Mouse (Mus musculus) myocyte (in vitro differentiated cells): ENCODE results near the gene Polm. TPM values are rescaled to one million over a fixed set of nuclear protein-coding genes. Genes with fewer than 3 reads are reported as not detected.

Experiments
- H3K27me3 ChIP-seq: one replicate; pipeline ENCODE4 v1.6.1; 2011; ENCODE audit not compliant: control insufficient read depth, insufficient read depth, insufficient read length
- H3K36me3 ChIP-seq: one replicate; pipeline ENCODE4 v1.6.1; 2011; ENCODE audit not compliant: control insufficient read depth, insufficient read depth
- H3K4me2 ChIP-seq: one replicate; pipeline ENCODE4 v1.6.1; 2011; ENCODE audit warnings: low read depth, control low read depth
- H3K4me3 ChIP-seq: one replicate; pipeline ENCODE4 v1.5.1; 2011; ENCODE audit warnings: mild to moderate bottlenecking, control low read depth, moderate library complexity
- H3K79me2 ChIP-seq: one replicate; pipeline ENCODE4 v1.6.1; 2011; ENCODE audit not compliant: control insufficient read depth, insufficient read depth
- H3ac ChIP-seq: one replicate; pipeline ENCODE4 v1.6.1; 2011; ENCODE audit not compliant: control insufficient read depth, insufficient read length
- CEBPB ChIP-seq: IDR thresholded peaks from 2 replicates; pipeline ENCODE4 v1.6.1; 2011; ENCODE audit warnings: mild to moderate bottlenecking, moderate library complexity; ENCODE audit not compliant: poor library complexity, insufficient read depth, severe bottlenecking
- E2F4 ChIP-seq: IDR thresholded peaks from one replicate; pipeline ENCODE4 v1.6.1; 2011; ENCODE audit warnings: mild to moderate bottlenecking, control low read depth, moderate library complexity; ENCODE audit not compliant: insufficient read depth
- MAX ChIP-seq: IDR thresholded peaks from one replicate; pipeline ENCODE4 v1.6.1; 2011; ENCODE audit warnings: low read depth, mild to moderate bottlenecking, control low read depth
- MYOD1 ChIP-seq, 3 experiments: IDR thresholded peaks; one replicate each; pipeline ENCODE4 v1.6.1; 2011; ENCODE audit warnings: control low read depth in 2 of 3, low read depth in 2 of 3, mild to moderate bottlenecking in 2 of 3, moderate library complexity in 1 of 3; ENCODE audit not compliant: insufficient read length in 2 of 3, control insufficient read depth in 1 of 3
- MYOG ChIP-seq, 3 experiments: IDR thresholded peaks; one replicate each; pipeline ENCODE4 v1.6.1; 2011; ENCODE audit warnings: control low read depth in 2 of 3, low read depth in 2 of 3, mild to moderate bottlenecking in 2 of 3; ENCODE audit not compliant: insufficient read length in 2 of 3, control insufficient read depth in 1 of 3, insufficient read depth in 1 of 3
- POLR2A ChIP-seq: IDR thresholded peaks from one replicate; pipeline ENCODE4 v1.6.1; 2011; ENCODE audit warnings: low read depth, mild to moderate bottlenecking, control low read depth, moderate library complexity; ENCODE audit not compliant: insufficient read length
- POLR2AphosphoS2 ChIP-seq: IDR thresholded peaks from one replicate; pipeline ENCODE4 v1.6.1; 2011; ENCODE audit warnings: low read depth, control low read depth; ENCODE audit not compliant: insufficient read length
- REST ChIP-seq: IDR thresholded peaks from one replicate; pipeline ENCODE4 v1.6.1; 2011; ENCODE audit warnings: mild to moderate bottlenecking, control low read depth, moderate library complexity; ENCODE audit not compliant: insufficient read depth, insufficient read length
- SRF ChIP-seq: IDR thresholded peaks from one replicate; pipeline ENCODE4 v1.6.1; 2011; ENCODE audit warnings: low read depth; ENCODE audit not compliant: control insufficient read depth, insufficient read length
- TCF12 ChIP-seq: IDR thresholded peaks from one replicate; pipeline ENCODE4 v1.6.1; 2011; ENCODE audit warnings: mild to moderate bottlenecking, control low read depth; ENCODE audit not compliant: poor library complexity, insufficient read depth, severe bottlenecking
- TCF3 ChIP-seq: IDR thresholded peaks from one replicate; pipeline ENCODE4 v1.6.1; 2011; ENCODE audit warnings: low read depth, control low read depth; ENCODE audit not compliant: insufficient read length
- USF1 ChIP-seq: IDR thresholded peaks from one replicate; pipeline ENCODE4 v1.6.1; 2011; ENCODE audit warnings: low read depth, mild to moderate bottlenecking, control low read depth, moderate library complexity
- polyA plus RNA-seq: library from polyadenylated mRNA; unstranded; fragments of >200 nt; fragmentation: generic; extraction: Trizol; gene quantifications from one replicate; pipeline ENCODE4 v1.2.1, GENCODE M21; 2012; ENCODE audit warnings: missing spikeins

Polm gene
- polyA plus RNA-seq, 1 experiment: 4.3 TPM

- TF ChIP-seq POLR2A (no peak), MAX (no peak), E2F4 (no peak), TCF3 (no peak), POLR2AphosphoS2 (no peak), TCF12 (no peak), USF1 (no peak), MYOD1 (IDR thresholded peaks at IDR 0.05; ENCODE audit: control insufficient read depth in 1 of 3, insufficient read length in 2 of 3, low read depth in 2 of 3) (no peak), CEBPB (no peak), MYOG (IDR thresholded peaks at IDR 0.05; ENCODE audit: control insufficient read depth in 1 of 3, insufficient read depth in 1 of 3, insufficient read length in 2 of 3, low read depth in 2 of 3) (no peak), SRF (no peak), REST (no peak)
- Histone ChIP-seq H3K4me2 (no peak overlapping the region), H3K79me2 (no peaks in the 10 kb centered on the region), H3K36me3 (no peaks in the 10 kb centered on the region), H3K4me3 (no peak overlapping the region), H3ac (no peak overlapping the region), H3K27me3 (no peaks in the 10 kb centered on the region)
Observed at GRCm38 (mm10) chr11:5879905-5880304, 42.1 kb upstream of the Polm start.

GRCm38 (mm10) chr11:5878661-5879060 lies 40.8 kb upstream of the Polm start:
- Histone ChIP-seq H3K4me2 (peak overlapping the region; percentile 66), H3K79me2 (no peaks in the 10 kb centered on the region), H3K36me3 (no peaks in the 10 kb centered on the region), H3K4me3 (peak overlapping the region; percentile 50), H3K27me3 (no peaks in the 10 kb centered on the region), H3ac (no peak overlapping the region)
- TF ChIP-seq TCF3 (no peak), USF1 (no peak), TCF12 (no peak), POLR2A (no peak), CEBPB (no peak), E2F4 (no peak), MYOG (IDR thresholded peaks at IDR 0.05; ENCODE audit: control insufficient read depth in 1 of 3, insufficient read depth in 1 of 3, insufficient read length in 2 of 3, low read depth in 2 of 3) (no peak), MYOD1 (IDR thresholded peaks at IDR 0.05; ENCODE audit: control insufficient read depth in 1 of 3, insufficient read length in 2 of 3, low read depth in 2 of 3) (no peak), POLR2AphosphoS2 (no peak), SRF (no peak), MAX (no peak)

- Histone ChIP-seq H3K4me2 (peak within 1 kb of the TSS; percentile 88), H3K27me3 (no peaks in the 10 kb centered on the region), H3ac (peak within 1 kb of the TSS; percentile 14), H3K4me3 (peak within 1 kb of the TSS; percentile 50), H3K36me3 (no peaks in the 10 kb centered on the region), H3K79me2 (no peaks in the 10 kb centered on the region)
- TF ChIP-seq E2F4 (peak; percentile 45), SRF (peak; percentile 65), MYOD1 (IDR thresholded peaks at IDR 0.05; ENCODE audit: control insufficient read depth in 1 of 3, insufficient read length in 2 of 3, low read depth in 2 of 3) (no peak), MAX (no peak), CEBPB (no peak), MYOG (IDR thresholded peaks at IDR 0.05; ENCODE audit: control insufficient read depth in 1 of 3, insufficient read depth in 1 of 3, insufficient read length in 2 of 3, low read depth in 2 of 3) (peak in 1 of 3 experiments; percentile 3), POLR2AphosphoS2 (peak; percentile 83), POLR2A (peak; percentile 93), TCF12 (no peak), TCF3 (no peak), USF1 (no peak), REST (no peak)
Observed at GRCm38 (mm10) chr11:5877921-5878526, 40.2 kb upstream of the Polm start, which contains the start of gene Pold2. Gene Pold2 (minus strand): TSS chr11:5878292.

GRCm38 (mm10) chr11:5877421-5877820 lies 39.6 kb upstream of the Polm start:
- peak overlapping the region; percentile 14 for H3ac ChIP-seq
- no peaks in the 10 kb centered on the region for H3K79me2 ChIP-seq
- no peaks in the 10 kb centered on the region for H3K27me3 ChIP-seq
- peak overlapping the region; percentile 50 for H3K4me3 ChIP-seq
- TF ChIP-seq CEBPB (no peak), SRF (no peak), E2F4 (no peak), TCF3 (no peak), USF1 (no peak), MAX (no peak), MYOG (IDR thresholded peaks at IDR 0.05; ENCODE audit: control insufficient read depth in 1 of 3, insufficient read depth in 1 of 3, insufficient read length in 2 of 3, low read depth in 2 of 3) (no peak), TCF12 (no peak), POLR2A (no peak), MYOD1 (IDR thresholded peaks at IDR 0.05; ENCODE audit: control insufficient read depth in 1 of 3, insufficient read length in 2 of 3, low read depth in 2 of 3) (no peak), REST (no peak), POLR2AphosphoS2 (no peak)
- peak overlapping the region; percentile 88 for H3K4me2 ChIP-seq
- no peaks in the 10 kb centered on the region for H3K36me3 ChIP-seq
